Mouse (Mus musculus) CH12.LX (cell line): ENCODE data around the gene Socs7. TPM values are rescaled to one million over a fixed set of nuclear protein-coding genes. Genes with fewer than 3 reads are reported as not detected.

ENCODE experiments used
- DNase-seq: peaks from one replicate; pipeline ENCODE4 v3.0.0-alpha.2; 2013; ENCODE audit errors: extremely low read depth
- H3K27ac ChIP-seq: 2 replicates; pipeline ENCODE4 v1.5.1; 2012; ENCODE audit warnings: low read depth, mild to moderate bottlenecking, control low read depth, moderate library complexity; ENCODE audit not compliant: insufficient read depth
- H3K27me3 ChIP-seq: replicated peaks from 2 replicates; pipeline ENCODE3; 2012; ENCODE audit warnings: inconsistent platforms
- H3K36me3 ChIP-seq, 2 experiments: replicated peaks in 1 of 2; 2 replicates each; pipeline versions ENCODE3 to v1.6.1; 2012; ENCODE audit warnings: inconsistent platforms in 1 of 2, low read length in 1 of 2, mild to moderate bottlenecking in 1 of 2, mixed read lengths in 1 of 2, moderate library complexity in 1 of 2; ENCODE audit not compliant: control insufficient read depth in 1 of 2, insufficient read depth in 1 of 2
- H3K4me1 ChIP-seq, 2 experiments: 2 replicates each; pipeline ENCODE4 v1.6.1; 2012; ENCODE audit warnings: inconsistent platforms in 1 of 2, moderate library complexity in 1 of 2; ENCODE audit not compliant: insufficient read depth in 2 of 2, control insufficient read depth in 1 of 2
- H3K4me2 ChIP-seq: 2 replicates; pipeline ENCODE4 v1.6.1; 2012; ENCODE audit warnings: low read depth, mild to moderate bottlenecking, control low read depth; ENCODE audit not compliant: poor library complexity, insufficient read depth, severe bottlenecking
- H3K4me3 ChIP-seq, 3 experiments: fragments of 150-350 bp in 1 of 3; sonication (generic) in 1 of 3; replicated peaks in 1 of 3; 2 replicates each; pipeline versions ENCODE3 to v1.5.1; 2011 to 2012; ENCODE audit warnings: low read depth in 2 of 3, low read length in 2 of 3, mild to moderate bottlenecking in 2 of 3, moderate library complexity in 2 of 3, control low read depth in 1 of 3, improper control_type of control experiment in 1 of 3, inconsistent platforms in 1 of 3, mixed read lengths in 1 of 3; ENCODE audit not compliant: poor library complexity in 1 of 3
- H3K79me2 ChIP-seq: replicated peaks from 2 replicates; pipeline ENCODE4 v1.6.1; 2012; ENCODE audit warnings: mild to moderate bottlenecking, moderate library complexity; ENCODE audit not compliant: control insufficient read depth, poor library complexity, insufficient read depth, severe bottlenecking; ENCODE audit errors: extremely low read depth
- H3K9ac ChIP-seq: 2 replicates; pipeline ENCODE4 v1.6.1; 2012; ENCODE audit warnings: low read depth, mild to moderate bottlenecking, control low read depth, moderate library complexity; ENCODE audit not compliant: insufficient read depth
- H3K9me3 ChIP-seq: replicated peaks from 2 replicates; pipeline ENCODE3; 2012; ENCODE audit warnings: low read length, inconsistent platforms, mixed read lengths
- E2F4 ChIP-seq: IDR thresholded peaks from 2 replicates; pipeline ENCODE4 v1.6.1; 2011; ENCODE audit warnings: low read depth, low read length, improper control_type of control experiment; ENCODE audit not compliant: insufficient replicate concordance
- ETS1 ChIP-seq: conservative IDR thresholded peaks from 2 replicates; pipeline ENCODE4 v1.6.1; 2012; ENCODE audit warnings: low read depth, mild to moderate bottlenecking, inconsistent platforms, low read length, improper control_type of control experiment, moderate library complexity
- GABPA ChIP-seq: IDR thresholded peaks from 2 replicates; pipeline ENCODE4 v1.6.1; 2012; ENCODE audit warnings: low read depth, low read length, improper control_type of control experiment, inconsistent platforms; ENCODE audit not compliant: insufficient replicate concordance
- HCFC1 ChIP-seq: IDR thresholded peaks from 2 replicates; pipeline ENCODE4 v1.6.1; 2012; ENCODE audit warnings: low read depth, mild to moderate bottlenecking, inconsistent platforms, low read length, improper control_type of control experiment
- IRF4 ChIP-seq: IDR thresholded peaks from 2 replicates; pipeline ENCODE4 v1.6.1; 2014; ENCODE audit warnings: low read depth, mild to moderate bottlenecking, inconsistent platforms, low read length, improper control_type of control experiment
- JUND ChIP-seq: conservative IDR thresholded peaks from 2 replicates; pipeline ENCODE4 v1.6.1; 2011; ENCODE audit warnings: low read depth, low read length, improper control_type of control experiment
- KAT2A ChIP-seq: IDR thresholded peaks from 2 replicates; pipeline ENCODE4 v1.6.1; 2012; ENCODE audit warnings: low read length, improper control_type of control experiment, inconsistent platforms; ENCODE audit not compliant: insufficient replicate concordance
- MAX ChIP-seq: IDR thresholded peaks from 2 replicates; pipeline ENCODE4 v1.6.1; 2011; ENCODE audit warnings: low read length, improper control_type of control experiment
- MAZ ChIP-seq: IDR thresholded peaks from 2 replicates; pipeline ENCODE4 v1.6.1; 2012; ENCODE audit warnings: low read depth, mild to moderate bottlenecking, inconsistent platforms, low read length, improper control_type of control experiment, moderate library complexity
- MEF2A ChIP-seq: IDR thresholded peaks from 2 replicates; pipeline ENCODE4 v1.6.1; 2014; ENCODE audit warnings: low read depth, mild to moderate bottlenecking, inconsistent platforms, low read length, improper control_type of control experiment, borderline replicate concordance
- MYC ChIP-seq: IDR thresholded peaks from 2 replicates; pipeline ENCODE4 v1.6.1; 2011; ENCODE audit warnings: low read depth, mild to moderate bottlenecking, improper control_type of control experiment, low read length
- POLR2A ChIP-seq: IDR thresholded peaks from 2 replicates; pipeline ENCODE4 v1.6.1; 2011; ENCODE audit warnings: low read depth, mild to moderate bottlenecking, improper control_type of control experiment, low read length
- POLR2AphosphoS2 ChIP-seq: IDR thresholded peaks from 2 replicates; pipeline ENCODE4 v1.6.1; 2011; ENCODE audit warnings: low read depth, low read length, improper control_type of control experiment
- RAD21 ChIP-seq: IDR thresholded peaks from 2 replicates; pipeline ENCODE4 v1.6.1; 2011; ENCODE audit warnings: low read depth, mild to moderate bottlenecking, low read length, improper control_type of control experiment, moderate library complexity
- SMC3 ChIP-seq: IDR thresholded peaks from 2 replicates; pipeline ENCODE4 v1.6.1; 2011; ENCODE audit warnings: low read depth, low read length, improper control_type of control experiment
- TCF12 ChIP-seq: IDR thresholded peaks from 2 replicates; pipeline ENCODE4 v1.6.1; 2014; ENCODE audit warnings: low read depth, mild to moderate bottlenecking, inconsistent platforms, low read length, improper control_type of control experiment
- USF1 ChIP-seq: IDR thresholded peaks from 2 replicates; pipeline ENCODE4 v1.6.1; 2014; ENCODE audit warnings: low read depth, mild to moderate bottlenecking, inconsistent platforms, low read length, improper control_type of control experiment
- USF2 ChIP-seq: conservative IDR thresholded peaks from 2 replicates; pipeline ENCODE4 v1.6.1; 2011; ENCODE audit warnings: low read depth, low read length, improper control_type of control experiment
- ZMIZ1 ChIP-seq: IDR thresholded peaks from 2 replicates; pipeline ENCODE4 v1.6.1; 2012; ENCODE audit warnings: low read depth, mild to moderate bottlenecking, inconsistent platforms, low read length, improper control_type of control experiment
- ZNF384 ChIP-seq: IDR thresholded peaks from 2 replicates; pipeline ENCODE4 v1.6.1; 2012; ENCODE audit warnings: low read depth, low read length, improper control_type of control experiment, inconsistent platforms
- dilution Hi-C: fragments of 300-500 bp; cut with MboI; formaldehyde crosslinking; loops from 2 replicates; pipeline ENCODE4 v1.14.3; 2020; ENCODE audit warnings: low sequenced_read_pairs; ENCODE audit not compliant: extremely low pct_unique_long_range_greater_than_20kb, extremely low pct_ligation_motif_present
- in situ Hi-C: fragments of 300-500 bp; cut with MboI; formaldehyde crosslinking; loops from 3 replicates; pipeline ENCODE4 v1.14.3; 2019; ENCODE audit warnings: low sequenced_read_pairs, low pct_ligation_motif_present, low pct_unique_long_range_greater_than_20kb, mixed read lengths
- polyA plus RNA-seq: library from polyadenylated mRNA; unstranded; fragments of >175 nt; gene quantifications from 2 replicates; pipeline ENCODE4 v1.2.1, GENCODE M21; 2012; ENCODE audit warnings: low read depth; ENCODE audit not compliant: insufficient read length
- total RNA-seq, 2 experiments: library from RNA; depleted of rRNA; stranded (reverse); fragments of 300-350 nt in 1 of 2; fragments of >200 nt in 1 of 2; gene quantifications; 2 replicates each; pipeline ENCODE4 v1.2.3; 2012 to 2014

The Socs7 gene
- total and polyA plus RNA-seq, 3 experiments = 11.9 to 17.4 (median 15.1) TPM

DNA sequence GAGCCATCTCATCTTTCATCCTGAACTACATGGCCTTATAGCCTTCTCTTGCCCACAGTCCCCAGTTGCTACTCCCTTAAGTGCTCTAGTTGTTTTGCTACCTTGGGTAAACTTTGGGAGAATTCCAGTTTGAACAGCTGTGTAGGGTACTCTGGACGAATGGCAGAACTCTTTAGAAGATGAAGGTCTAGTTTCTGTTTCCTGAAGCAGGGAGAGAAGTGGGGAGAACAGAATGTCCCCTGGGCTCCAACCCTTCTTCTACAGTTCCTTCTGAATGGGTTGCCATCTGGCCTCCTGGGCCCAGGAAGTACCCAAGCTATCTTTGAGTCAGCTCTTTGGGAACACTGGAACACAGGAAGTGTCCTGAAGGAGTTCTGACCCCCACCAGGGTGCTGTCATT, 28.5 kb upstream of the Socs7 start:
- H3K36me3 ChIP-seq = peaks cover 10 to 40% of the 10 kb centered on the region in 2 experiments
- no peak overlapping the region for H3K4me2 ChIP-seq
- H3K79me2 ChIP-seq = no peaks in the 10 kb centered on the region
- DNase-seq = no peak
- no peak for TF ChIP-seq POLR2AphosphoS2
- TF ChIP-seq ZNF384 = no peak
- no peak for TF ChIP-seq RAD21
- TF ChIP-seq SMC3 = no peak
- no peak for TF ChIP-seq MYC
- TF ChIP-seq GABPA = no peak
- no peak for TF ChIP-seq MAX
- TF ChIP-seq MAZ = no peak
- no peak for TF ChIP-seq IRF4
- in situ Hi-C loops = no loop called here
- H3K27ac ChIP-seq = no peak overlapping the region
- H3K4me1 ChIP-seq = peaks cover 20 to 45% of the 10 kb centered on the region in 2 experiments
- no peaks in the 10 kb centered on the region for H3K9me3 ChIP-seq
- no peak overlapping the region for H3K9ac ChIP-seq
- no peak overlapping the region for H3K4me3 ChIP-seq
- dilution Hi-C loops = no loop called here
- no peaks in the 10 kb centered on the region for H3K27me3 ChIP-seq

DNA sequence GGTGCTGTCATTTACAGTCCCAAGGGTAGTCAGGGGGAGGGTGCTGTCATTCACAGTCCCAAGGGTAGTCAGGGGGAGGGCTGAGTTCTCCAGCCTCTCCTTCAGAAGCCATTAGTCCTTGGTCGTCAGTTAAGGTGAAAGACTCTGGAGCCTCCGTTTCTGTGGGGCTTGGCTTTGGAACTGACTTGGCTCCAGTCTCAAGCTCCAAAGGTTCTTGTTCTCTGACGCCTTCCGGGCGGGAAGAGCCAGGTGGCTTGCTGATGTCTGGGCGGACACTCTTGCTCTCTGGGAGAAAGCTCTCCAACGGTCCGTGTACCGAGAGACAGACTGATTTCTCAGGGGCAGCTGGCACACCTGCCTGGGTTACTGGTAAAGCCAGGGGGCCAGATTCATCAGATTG, 28.0 kb upstream of the Socs7 start:
- no peaks in the 10 kb centered on the region for H3K27me3 ChIP-seq
- in situ Hi-C loops (no loop called here), dilution Hi-C loops (no loop called here)
- no peak overlapping the region for H3K4me3 ChIP-seq
- no peak overlapping the region for H3K27ac ChIP-seq
- no peak overlapping the region for H3K4me2 ChIP-seq
- H3K4me1 ChIP-seq = peaks cover 20 to 41% of the 10 kb centered on the region in 2 experiments
- DNase-seq = no peak
- H3K79me2 ChIP-seq = no peaks in the 10 kb centered on the region
- no peaks in the 10 kb centered on the region for H3K9me3 ChIP-seq
- no peak overlapping the region for H3K9ac ChIP-seq
- TF ChIP-seq KAT2A (no peak), ZMIZ1 (no peak), USF2 (no peak), POLR2A (no peak)
- H3K36me3 ChIP-seq = peaks cover 5 to 35% of the 10 kb centered on the region in 2 experiments

DNA sequence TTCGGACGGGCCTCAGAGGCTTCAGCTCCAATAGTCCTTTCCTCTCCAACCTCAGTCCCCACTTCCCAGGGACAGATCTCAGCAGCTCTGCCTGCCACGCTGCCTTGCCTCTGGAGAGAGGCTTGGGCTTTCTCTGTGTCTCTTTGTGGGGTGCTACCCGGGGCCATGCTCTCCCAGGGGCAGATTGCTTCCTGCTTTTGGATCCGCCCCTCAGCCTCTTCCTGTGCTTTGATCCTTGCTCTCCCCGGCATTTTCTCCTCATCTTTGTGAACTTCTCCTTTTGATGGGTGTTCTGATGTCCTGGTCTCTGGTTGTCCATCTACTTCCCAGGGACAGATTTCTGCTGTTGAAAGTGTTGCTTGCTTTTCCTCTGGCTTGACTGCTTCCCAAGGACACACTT, 26.1 kb upstream of the Socs7 start:
- Histone ChIP-seq H3K27me3 (no peaks in the 10 kb centered on the region), H3K4me3 (no peak overlapping the region), H3K79me2 (no peaks in the 10 kb centered on the region), H3K4me2 (no peak overlapping the region), H3K36me3 (peaks cover 0 to 20% of the 10 kb centered on the region in 2 experiments), H3K27ac (no peak overlapping the region), H3K9me3 (no peaks in the 10 kb centered on the region), H3K9ac (no peak overlapping the region), H3K4me1 (peaks cover 20 to 48% of the 10 kb centered on the region in 2 experiments)
- in situ Hi-C loops = no loop called here
- TF ChIP-seq ETS1 (no peak), JUND (no peak), ZNF384 (no peak), KAT2A (no peak), IRF4 (no peak), USF1 (no peak), MEF2A (no peak), RAD21 (no peak), TCF12 (no peak), HCFC1 (no peak), POLR2AphosphoS2 (no peak), MAZ (no peak), E2F4 (no peak), SMC3 (no peak), MAX (no peak)
- no peak for DNase-seq
- dilution Hi-C loops = no loop called here
